Mouse (Mus musculus) small intestine, adult 2 months (tissue): ENCODE measurements at regions not wholly inside any gene's neighbourhood (a gene's known extent, or its start where the extent isn't known, plus 50 kb on each side); places are given as distances from the start of the nearest gene placed in this dataset.
"Not testable (repeated sequence)": the region's sequence is repeated elsewhere in the genome, so short reads cannot be mapped to it uniquely, and the experiment has no call there.

Source experiments
- H3K27ac ChIP-seq: fragments of 200-500 bp; 2 replicates; pipeline ENCODE4 v1.5.1; 2012; ENCODE audit warnings: low read depth, low read length, control low read depth, inconsistent platforms; ENCODE audit not compliant: insufficient read depth
- H3K27me3 ChIP-seq: fragments of 200-500 bp; 2 replicates; pipeline ENCODE4 v1.6.1; 2012; ENCODE audit warnings: mild to moderate bottlenecking, moderate library complexity, low read length, inconsistent platforms; ENCODE audit not compliant: control insufficient read depth, insufficient read depth
- H3K36me3 ChIP-seq: fragments of 200-500 bp; 2 replicates; pipeline ENCODE4 v1.6.1; 2012; ENCODE audit warnings: mild to moderate bottlenecking, low read length, control low read depth, inconsistent platforms; ENCODE audit not compliant: control insufficient read depth, insufficient read depth
- H3K4me1 ChIP-seq: fragments of 200-500 bp; 2 replicates; pipeline ENCODE4 v1.6.1; 2012; ENCODE audit warnings: low read length, inconsistent platforms, mixed read lengths; ENCODE audit not compliant: control insufficient read depth, insufficient read depth, insufficient read length
- H3K4me3 ChIP-seq: fragments of 200-500 bp; 2 replicates; pipeline ENCODE4 v1.5.1; 2012; ENCODE audit warnings: low read depth, mild to moderate bottlenecking, control low read depth, inconsistent platforms, low read length, moderate library complexity
- CTCF ChIP-seq: fragments of 200-500 bp; IDR thresholded peaks from 2 replicates; pipeline ENCODE4 v1.5.1; 2012; ENCODE audit warnings: low read depth, mild to moderate bottlenecking, control low read depth, inconsistent platforms, low read length, moderate library complexity, mixed read lengths; ENCODE audit not compliant: insufficient replicate concordance, insufficient read length; ENCODE audit errors: extremely low read depth
- POLR2A ChIP-seq: fragments of 200-500 bp; IDR thresholded peaks from 2 replicates; pipeline ENCODE4 v1.6.1; 2012; ENCODE audit warnings: low read depth, mild to moderate bottlenecking, control low read depth, inconsistent platforms, low read length, moderate library complexity
- WGBS: fragments of 180-500 bp; shearing (Covaris S2); methylation state at CpG from one replicate; pipeline ENCODE4 v1.1.7; 2018; 5-methylcytosine and 5-hydroxymethylcytosine counted together

DNA sequence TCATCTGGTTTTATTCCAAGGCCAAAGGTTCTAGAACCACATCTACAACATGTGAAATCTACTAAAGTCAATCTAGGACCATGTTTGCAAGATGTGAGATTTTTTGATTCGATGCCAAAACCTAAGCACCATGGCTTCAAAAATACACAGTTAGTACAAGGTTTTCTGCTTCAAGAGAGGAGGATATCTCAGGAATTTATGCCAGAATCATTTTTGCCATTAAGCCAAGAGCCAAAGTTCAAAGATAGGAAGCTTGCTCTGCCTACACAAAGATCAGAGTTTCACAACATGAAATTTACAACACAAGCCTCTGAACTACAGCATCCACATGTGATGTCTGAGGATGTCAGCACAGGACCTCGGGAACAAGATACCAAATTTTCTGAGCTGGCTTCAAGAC lies 103.2 kb upstream of the Kmt2e start:
- H3K4me3 ChIP-seq = no peak overlapping the region
- no peak for TF ChIP-seq CTCF
- TF ChIP-seq POLR2A = no peak
- no peaks in the 10 kb centered on the region for H3K4me1 ChIP-seq
- no peaks in the 10 kb centered on the region for H3K36me3 ChIP-seq
- no peaks in the 10 kb centered on the region for H3K27me3 ChIP-seq
- H3K27ac ChIP-seq = no peak overlapping the region
- 79% methylated on average over 2 of the region's 2 CpGs for WGBS

DNA sequence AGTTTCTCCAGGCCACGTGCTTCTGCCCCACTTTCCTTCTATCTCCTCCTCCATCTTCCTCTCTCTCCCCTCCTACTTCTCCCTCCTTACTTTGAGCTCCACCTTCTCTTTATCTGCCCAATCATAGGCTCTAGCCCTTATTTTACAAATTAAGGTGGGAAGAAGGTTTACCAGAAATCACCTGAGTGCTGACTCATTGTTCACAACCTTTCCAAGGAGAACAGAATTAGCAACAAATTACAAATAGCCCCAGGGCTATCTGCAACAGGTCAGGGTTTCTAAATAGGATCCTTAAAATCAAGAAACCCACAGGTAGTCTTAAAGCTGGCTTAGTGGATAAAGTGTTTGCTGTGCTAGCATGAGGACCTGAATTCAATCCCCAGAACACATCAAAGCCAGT lies 87.0 kb upstream of the Kmt2e start:
- Histone ChIP-seq H3K4me1 (no peaks in the 10 kb centered on the region), H3K4me3 (no peak overlapping the region), H3K27ac (no peak overlapping the region), H3K36me3 (no peaks in the 10 kb centered on the region), H3K27me3 (no peaks in the 10 kb centered on the region)
- TF ChIP-seq CTCF (no peak), POLR2A (no peak)
- WGBS = 33% methylated on average over 1 of the region's 1 CpGs

DNA sequence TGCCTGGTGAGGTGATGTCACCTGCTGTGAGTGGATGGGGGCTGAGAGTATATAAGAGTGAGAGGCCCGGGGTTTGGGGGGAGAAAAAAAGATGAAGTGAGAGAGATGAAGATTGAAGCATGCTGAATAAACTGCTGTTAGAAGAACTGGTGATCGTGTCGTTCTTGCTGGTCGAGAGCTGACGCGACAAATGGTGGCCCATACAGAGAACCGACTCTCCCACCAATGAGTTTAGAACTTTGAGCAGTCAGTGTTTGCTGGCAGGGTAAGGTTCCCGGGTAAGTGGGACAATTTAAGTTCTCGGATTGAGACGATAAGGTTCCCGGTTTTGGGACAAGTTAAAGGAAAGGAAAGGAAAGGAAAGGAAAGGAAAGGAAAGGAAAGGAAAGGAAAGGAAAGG lies 83.6 kb upstream of the Kmt2e start:
- H3K27ac ChIP-seq, H3K36me3 ChIP-seq, H3K4me1 ChIP-seq, H3K27me3 ChIP-seq, H3K4me3 ChIP-seq: not testable (repeated sequence)
- WGBS = 94% methylated on average over 11 of the region's 11 CpGs

DNA sequence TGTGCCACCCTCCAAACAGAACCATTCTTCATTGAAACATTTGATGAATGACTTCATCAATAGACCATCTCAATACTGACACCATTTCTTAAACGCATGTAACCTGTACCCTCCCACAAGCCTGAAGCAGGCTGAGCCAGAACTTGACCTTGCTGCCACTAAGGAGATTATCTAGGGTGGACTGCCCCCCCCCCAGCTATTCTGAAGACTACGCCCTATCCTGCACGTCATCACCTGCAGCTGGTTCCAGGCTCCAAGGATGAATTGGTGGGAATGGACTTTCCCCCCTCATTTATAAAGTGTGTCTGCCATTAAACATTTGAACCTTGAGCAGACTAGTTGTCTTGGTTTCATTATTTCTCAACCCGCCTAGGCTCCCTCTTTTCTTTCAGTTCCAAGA lies 71.8 kb upstream of the Kmt2e start:
- H3K4me1 ChIP-seq, H3K4me3 ChIP-seq, H3K36me3 ChIP-seq, H3K27me3 ChIP-seq: not testable (repeated sequence)
- 0 out of 2 replicates have a peak overlapping the region, but pooled peaks have one; percentile 21 for H3K27ac ChIP-seq
- 36% methylated on average over 4 of the region's 4 CpGs for WGBS
